8 mouse cellular contexts compared by ENCODE assay signal in the genomic region with DNA sequence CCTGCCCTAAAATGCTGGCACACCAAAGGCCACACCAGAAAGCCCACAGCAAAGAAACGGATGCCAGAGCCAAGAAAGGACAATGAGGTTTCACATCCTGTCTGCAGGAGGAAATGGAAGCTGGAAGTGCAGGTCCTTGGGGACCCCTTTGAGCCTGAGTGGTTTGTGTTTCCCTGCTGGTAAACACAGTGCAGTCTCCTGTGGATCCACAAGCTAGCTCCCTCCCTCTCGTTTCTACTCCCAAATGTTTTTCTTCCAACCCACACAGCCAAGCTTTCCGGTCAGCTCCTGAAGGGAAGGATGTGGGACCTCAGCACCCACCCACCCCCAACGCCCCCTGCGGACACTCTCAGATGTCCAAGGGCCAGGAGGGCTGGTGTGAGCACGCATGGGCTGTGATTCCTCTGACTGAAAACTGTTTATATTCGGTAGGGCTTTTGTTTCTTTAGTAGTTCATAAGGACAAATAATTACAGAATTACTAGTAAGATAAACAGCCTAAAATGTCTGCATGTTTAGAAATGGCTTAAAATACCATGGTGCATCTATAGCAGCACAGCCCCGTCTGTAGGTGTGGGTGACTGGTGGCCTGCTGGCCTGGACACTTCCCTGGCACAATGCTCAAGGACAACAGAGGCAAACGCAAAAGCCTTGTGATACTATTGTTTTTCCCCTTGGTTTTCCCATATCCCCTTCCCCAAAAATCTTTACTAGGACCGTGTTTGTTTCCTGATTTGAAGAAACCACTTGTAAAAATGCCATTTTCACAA. TPM values are rescaled to one million over a fixed set of nuclear protein-coding genes. Genes with fewer than 3 reads are reported as not detected.
DNase-seq lines count a peak whose midpoint lies in the region; ATAC-seq and TF ChIP-seq lines count a peak whose summit lies in the region.

No protein-coding gene starts in this region.

- H3K9me3 ChIP-seq in intestine, embryonic 14.5 days (ENCODE audit: control insufficient read depth, low read length) = no peaks in the 10 kb centered on the region
- no peaks in the 10 kb centered on the region for H3K9me3 ChIP-seq in liver, postnatal 0 days (ENCODE audit: low read length)

- no peaks in the 10 kb centered on the region for H3K27me3 ChIP-seq in intestine, embryonic 14.5 days (replicated peaks; ENCODE audit: control insufficient read depth, insufficient read depth, low read length)
- H3K27me3 ChIP-seq in liver, postnatal 0 days (ENCODE audit: insufficient read depth, low read length) = no peaks in the 10 kb centered on the region

- H3K4me3 ChIP-seq in intestine, embryonic 14.5 days (ENCODE audit: low read depth, low read length) = no peak overlapping the region
- H3K4me3 ChIP-seq in liver, postnatal 0 days (ENCODE audit: low read depth, low read length) = no peak overlapping the region

- no peak overlapping the region for H3K4me2 ChIP-seq in intestine, embryonic 14.5 days (ENCODE audit: low read length)
- no peak overlapping the region for H3K4me2 ChIP-seq in liver, postnatal 0 days (ENCODE audit: low read depth, low read length)

- intact Hi-C loops in left cerebral cortex, postnatal 36 days (cut with DNase I) = loop anchor here (5.0 kb wide), 1 partner anchor 53 kb away; no protein-coding TSS in a partner anchor

- WGBS in intestine, embryonic 14.5 days = 26% methylated on average over 10 of the region's 10 CpGs
- 40% methylated on average over 10 of the region's 10 CpGs for WGBS in liver, postnatal 0 days (ENCODE audit: insufficient replicate concordance)

- peak overlapping the region; percentile 69; the same call in 1 of the 2 replicates for H3K27ac ChIP-seq in intestine, embryonic 14.5 days (ENCODE audit: low read depth)
- peak overlapping the region; percentile 24 for H3K27ac ChIP-seq in liver, postnatal 0 days (ENCODE audit: low read depth)

- peak; percentile 4; the same call in 1 of the 2 replicates for TF ChIP-seq CTCF in liver, postnatal 0 days (IDR thresholded peaks at IDR 0.05; ENCODE audit: low read depth)

- peak; percentile 22 for DNase-seq in thymus, postnatal 0 days (ENCODE audit: low spot score)
- DNase-seq in thymus, adult 18-20 months = no peak
- DNase-seq in gastrocnemius, adult 18-20 months (ENCODE audit: low spot score) = peak; percentile 47
- DNase-seq in intestine, embryonic 14.5 days (ENCODE audit: low spot score) = no peak
- DNase-seq in liver, postnatal 0 days = peak; percentile 34
- DNase-seq in left cerebral cortex, postnatal 36 days (ENCODE audit: low spot score in 2 of 2) = no peak
- DNase-seq in cerebellum, postnatal 14 days = no peak
- no peak for DNase-seq in MN1 (ENCODE audit: low spot score)

- no peak overlapping the region for H3K9ac ChIP-seq in intestine, embryonic 14.5 days (ENCODE audit: low read length)
- H3K9ac ChIP-seq in liver, postnatal 0 days (replicated peaks) = no peak overlapping the region

- no peak for TF ChIP-seq EP300 in liver, postnatal 0 days (IDR thresholded peaks at IDR 0.05; ENCODE audit: low read depth)

- no peak for ATAC-seq in intestine, embryonic 14.5 days (replicated peaks; ENCODE audit: low FRiP score, low TSS enrichment, low read depth)
- peak; percentile 54 for ATAC-seq in liver, postnatal 0 days

- H3K36me3 ChIP-seq in intestine, embryonic 14.5 days (ENCODE audit: control insufficient read depth, insufficient read depth, low read length) = peaks cover 26% of the 10 kb centered on the region
- peaks cover 2% of the 10 kb centered on the region; the same call in 1 of the 2 replicates for H3K36me3 ChIP-seq in liver, postnatal 0 days (replicated peaks; ENCODE audit: insufficient read depth, low read length)

- H3K4me1 ChIP-seq in intestine, embryonic 14.5 days (replicated peaks; ENCODE audit: control insufficient read depth, insufficient read depth, low read length) = peaks cover 22% of the 10 kb centered on the region
- peaks cover 10% of the 10 kb centered on the region for H3K4me1 ChIP-seq in liver, postnatal 0 days (ENCODE audit: insufficient read depth)

RNA-seq across cellular contexts. Expression of gene Mpzl1, which starts 44.9 kb away (rescaled TPM):
- 17.4 and 17.8 TPM in 2 replicates for polyA plus RNA-seq in thymus, postnatal 0 days (2015; fragmentation: Nextera tagmentation; extraction: Ambion mirVana)
- total RNA-seq in gastrocnemius, adult 18-20 months (2021) = 1 to 10 TPM; 4.8 to 5.3 TPM
- polyA plus RNA-seq in intestine, embryonic 14.5 days (2014; fragmentation: Nextera tagmentation; extraction: Ambion mirVana) = 172 and 187 TPM in 2 replicates
- polyA plus RNA-seq in liver, postnatal 0 days (2015; fragmentation: Nextera tagmentation; extraction: Ambion mirVana) = 26.6 and 33.4 TPM in 2 replicates
- total RNA-seq in left cerebral cortex, postnatal 36 days (2021) = 10 to 100 TPM; 30.0 to 31.6 TPM

Comparison
In these comparisons a context has a peak if more than half of its experiments do, and no peak if none do; other contexts are left out.
1. DNase-seq: peak in thymus, postnatal 0 days (single experiment), gastrocnemius, adult 18-20 months (single experiment) and liver, postnatal 0 days (single experiment); none in thymus, adult 18-20 months (0 of 2), intestine, embryonic 14.5 days (single experiment), left cerebral cortex, postnatal 36 days (0 of 2), cerebellum, postnatal 14 days (0 of 2) and MN1 (single experiment).